Mouse (Mus musculus) heart, embryonic 14.5 days (tissue): ENCODE measurements around the gene Panx1. TPM values are rescaled to one million over a fixed set of nuclear protein-coding genes. Genes with fewer than 3 reads are reported as not detected.

Source experiments
- ATAC-seq: fragments of 200-750 bp; cut with Nextera tagmentation; 2 replicates; pipeline ENCODE4 v1.8.0; 2017; ENCODE audit warnings: low read depth, moderate TSS enrichment; ENCODE audit not compliant: insufficient number of reproducible peaks, insufficient read depth, low FRiP score
- H3K27ac ChIP-seq, 2 experiments: fragments of 200-500 bp in 1 of 2; fragments of 300-500 bp in 1 of 2; sonication (generic) in 1 of 2; replicated peaks in 1 of 2; 2 replicates each; pipeline ENCODE4 v1.5.1; 2012 to 2014; ENCODE audit warnings: low read depth in 2 of 2, low read length in 2 of 2, control low read depth in 1 of 2, mild to moderate bottlenecking in 1 of 2, mixed read lengths in 1 of 2; ENCODE audit not compliant: control insufficient read depth in 1 of 2, insufficient read depth in 1 of 2
- H3K27me3 ChIP-seq: fragments of 300-500 bp; sonication (generic); 2 replicates; pipeline ENCODE4 v1.6.1; 2014; ENCODE audit warnings: mild to moderate bottlenecking, low read length, control low read depth; ENCODE audit not compliant: control insufficient read depth, insufficient read depth
- H3K36me3 ChIP-seq: fragments of 300-500 bp; sonication (generic); 2 replicates; pipeline ENCODE4 v1.6.1; 2014; ENCODE audit warnings: mild to moderate bottlenecking, control low read depth, low read length, mixed read lengths; ENCODE audit not compliant: control insufficient read depth, insufficient read depth
- H3K4me1 ChIP-seq, 2 experiments: fragments of 200-500 bp in 1 of 2; fragments of 300-500 bp in 1 of 2; sonication (generic) in 1 of 2; 2 replicates each; pipeline ENCODE4 v1.6.1; 2012 to 2014; ENCODE audit warnings: low read length in 2 of 2, control low read depth in 1 of 2, mixed read lengths in 1 of 2; ENCODE audit not compliant: control insufficient read depth in 2 of 2, insufficient read depth in 2 of 2
- H3K4me2 ChIP-seq: fragments of 300-500 bp; sonication (generic); 2 replicates; pipeline ENCODE4 v1.6.1; 2014; ENCODE audit warnings: mild to moderate bottlenecking, low read length
- H3K4me3 ChIP-seq, 2 experiments: fragments of 200-500 bp in 1 of 2; fragments of 300-500 bp in 1 of 2; sonication (generic) in 1 of 2; 2 replicates each; pipeline ENCODE4 v1.5.1; 2012 to 2014; ENCODE audit warnings: low read length in 2 of 2, mild to moderate bottlenecking in 2 of 2, control low read depth in 1 of 2, low read depth in 1 of 2, moderate library complexity in 1 of 2; ENCODE audit not compliant: control insufficient read depth in 1 of 2, insufficient read depth in 1 of 2
- H3K9ac ChIP-seq: fragments of 300-500 bp; sonication (generic); 2 replicates; pipeline ENCODE4 v1.6.1; 2014; ENCODE audit warnings: mild to moderate bottlenecking, low read length
- H3K9me3 ChIP-seq: fragments of 300-500 bp; sonication (generic); 2 replicates; pipeline ENCODE4 v1.6.1; 2016; ENCODE audit warnings: low read length, control low read depth; ENCODE audit not compliant: control insufficient read depth
- WGBS: fragments of 180-500 bp; shearing (Covaris S2); extraction: QIAGEN DNeasy Blood & Tissue Kit; methylation state at CpG from one replicate; pipeline ENCODE4 v1.1.7; 2014; 5-methylcytosine and 5-hydroxymethylcytosine counted together
- polyA plus RNA-seq: library from polyadenylated mRNA; unstranded; fragments of >200 nt; fragmentation: Nextera tagmentation; extraction: Ambion mirVana; gene quantifications from 2 replicates; pipeline ENCODE4 v1.2.1, GENCODE M21; 2014

Gene Panx1
- 24.9 and 26.1 TPM in 2 replicates for polyA plus RNA-seq

DNA sequence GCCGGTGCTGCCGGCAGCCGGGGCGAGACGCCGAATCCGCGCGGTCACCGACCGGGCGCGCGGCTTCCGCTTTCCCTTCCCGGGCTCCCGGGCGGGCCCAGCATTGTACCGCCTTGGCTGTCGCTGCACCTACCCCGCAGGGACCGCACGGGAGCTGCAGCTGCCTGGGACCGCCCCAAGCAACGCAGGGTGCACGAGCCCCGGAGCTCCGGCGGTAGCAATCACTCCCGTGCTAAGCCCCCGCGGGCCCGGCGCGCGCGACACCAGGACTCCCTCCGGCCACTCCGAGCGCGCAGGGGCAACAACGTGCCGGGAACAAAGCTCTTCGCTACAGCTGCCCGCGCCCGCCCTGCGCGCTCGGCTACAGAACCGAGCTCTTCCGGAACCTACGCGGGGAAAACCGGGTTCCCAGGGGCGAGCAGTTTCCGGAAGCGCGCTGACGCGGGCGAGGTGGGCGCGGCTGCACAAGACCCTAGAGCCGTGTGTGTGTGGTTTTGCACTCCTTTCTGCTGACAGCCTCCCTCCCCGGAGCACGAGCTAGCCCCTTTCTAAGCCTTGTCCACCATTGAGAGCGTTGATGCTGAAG, at the start of gene Panx1:
Panx1 (minus strand) TSS at position 395 of the 586 bp plus-strand sequence.
- Histone ChIP-seq H3K27ac (peak within 1 kb of the TSS; percentile 62 to 74), H3K27me3 (no peaks in the 10 kb centered on the region), H3K36me3 (no peaks in the 10 kb centered on the region), H3K4me3 (peak within 1 kb of the TSS; percentile 84 to 89), H3K4me1 (peaks cover 6 to 15% of the 10 kb centered on the region in 2 experiments; a peak in 3 of 4 replicates), H3K9me3 (no peaks in the 10 kb centered on the region), H3K9ac (peak within 1 kb of the TSS; percentile 84), H3K4me2 (peak within 1 kb of the TSS; percentile 92)
- WGBS = under 1% methylated on average over 68 of the region's 68 CpGs
- peak; percentile 62 for ATAC-seq

GRCm38 (mm10) chr9:15068686-15069295, 23.5 kb upstream of the Panx1 start:
- H3K9me3 ChIP-seq = no peaks in the 10 kb centered on the region
- no peak overlapping the region for H3K27ac ChIP-seq
- H3K27me3 ChIP-seq = no peaks in the 10 kb centered on the region
- ATAC-seq = no peak
- WGBS = 51% methylated on average over 6 of the region's 6 CpGs
- no peak overlapping the region for H3K9ac ChIP-seq
- no peak overlapping the region for H3K4me2 ChIP-seq
- H3K4me1 ChIP-seq = peaks cover 5% of the 10 kb centered on the region in 2 experiments; a peak in 3 of 4 replicates
- no peaks in the 10 kb centered on the region for H3K36me3 ChIP-seq
- no peak overlapping the region for H3K4me3 ChIP-seq

DNA sequence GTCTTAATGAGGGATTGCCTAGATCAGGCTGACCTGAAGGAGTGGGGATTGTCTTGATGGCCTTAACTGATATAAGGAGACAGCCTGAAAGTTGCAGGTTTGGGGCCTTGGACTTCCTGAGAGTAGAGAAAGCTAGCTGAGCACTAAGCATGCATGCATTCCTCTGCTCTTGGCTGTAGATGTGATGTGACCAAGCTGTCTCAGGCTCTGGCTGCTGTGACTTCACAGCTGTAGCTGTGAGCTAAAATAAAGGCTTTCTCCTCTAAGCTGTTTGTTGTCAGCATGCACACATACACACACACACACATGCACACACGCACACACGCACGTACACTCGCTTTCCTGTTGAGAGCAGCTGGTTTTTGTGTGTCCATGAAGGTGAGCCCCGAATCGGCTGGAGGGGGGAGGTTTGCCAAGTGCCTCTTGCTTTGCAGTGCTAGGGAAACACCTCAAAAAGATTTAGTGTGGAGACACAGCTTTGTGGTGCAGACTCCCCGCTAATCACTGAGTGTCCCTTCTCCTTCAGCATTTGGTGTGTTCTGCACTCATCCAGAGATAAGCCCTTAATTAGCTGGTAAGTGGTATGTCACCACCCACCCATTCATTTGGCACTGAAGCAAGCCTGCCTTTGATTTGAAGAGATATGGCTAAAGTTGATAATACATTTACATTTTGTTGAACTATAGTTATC, 22.9 kb upstream of the Panx1 start:
- Histone ChIP-seq H3K4me2 (no peak overlapping the region), H3K4me1 (peaks cover 5% of the 10 kb centered on the region in 2 experiments; a peak in 3 of 4 replicates), H3K9ac (no peak overlapping the region), H3K9me3 (no peaks in the 10 kb centered on the region), H3K4me3 (no peak overlapping the region), H3K27me3 (no peaks in the 10 kb centered on the region), H3K27ac (no peak overlapping the region), H3K36me3 (no peaks in the 10 kb centered on the region)
- 61% methylated on average over 7 of the region's 7 CpGs for WGBS
- no peak for ATAC-seq

- peaks cover 4% of the 10 kb centered on the region in 2 experiments; a peak in 3 of 4 replicates for H3K4me1 ChIP-seq
- no peak overlapping the region for H3K27ac ChIP-seq
- H3K4me3 ChIP-seq = no peak overlapping the region
- no peak overlapping the region for H3K4me2 ChIP-seq
- H3K27me3 ChIP-seq = no peaks in the 10 kb centered on the region
- no peak overlapping the region for H3K9ac ChIP-seq
- H3K9me3 ChIP-seq = no peaks in the 10 kb centered on the region
- no peak for ATAC-seq
- H3K36me3 ChIP-seq = no peaks in the 10 kb centered on the region
- 3% methylated on average over 1 of the region's 1 CpGs for WGBS
Measured at GRCm38 (mm10) chr9:15064176-15064575, 18.9 kb upstream of the Panx1 start.

GRCm38 (mm10) chr9:15060847-15061246, 15.6 kb upstream of the Panx1 start:
- ATAC-seq = no peak
- H3K36me3 ChIP-seq = no peaks in the 10 kb centered on the region
- no peaks in the 10 kb centered on the region for H3K27me3 ChIP-seq
- H3K9me3 ChIP-seq = no peaks in the 10 kb centered on the region
- H3K4me1 ChIP-seq = no peaks in the 10 kb centered on the region
- WGBS = 76% methylated on average over 5 of the region's 5 CpGs
- H3K4me3 ChIP-seq = no peak overlapping the region
- no peak overlapping the region for H3K4me2 ChIP-seq
- no peak overlapping the region for H3K27ac ChIP-seq
- no peak overlapping the region for H3K9ac ChIP-seq

- Histone ChIP-seq H3K27ac (no peak overlapping the region), H3K4me2 (no peak overlapping the region), H3K9ac (no peak overlapping the region), H3K36me3 (no peaks in the 10 kb centered on the region), H3K4me1 (no peaks in the 10 kb centered on the region), H3K9me3 (no peaks in the 10 kb centered on the region), H3K4me3 (no peak overlapping the region), H3K27me3 (no peaks in the 10 kb centered on the region)
- ATAC-seq = no peak
- 70% methylated on average over 6 of the region's 6 CpGs for WGBS
Measured at GRCm38 (mm10) chr9:15060026-15060425, 14.7 kb upstream of the Panx1 start.

- peak overlapping the region; percentile 62 to 74; a peak in 1 of 4 replicates for H3K27ac ChIP-seq
- H3K4me3 ChIP-seq = peak overlapping the region; percentile 84 to 89
- H3K4me2 ChIP-seq = peak overlapping the region; percentile 92
- H3K27me3 ChIP-seq = no peaks in the 10 kb centered on the region
- H3K4me1 ChIP-seq = peaks cover 6 to 12% of the 10 kb centered on the region in 2 experiments; a peak in 3 of 4 replicates
- H3K9ac ChIP-seq = peak overlapping the region; percentile 84
- WGBS = 42% methylated on average over 10 of the region's 10 CpGs
- ATAC-seq = no peak
- H3K9me3 ChIP-seq = no peaks in the 10 kb centered on the region
- H3K36me3 ChIP-seq = no peaks in the 10 kb centered on the region
Measured at GRCm38 (mm10) chr9:15045740-15046139, 462 bp upstream of the Panx1 start.
